Mouse (Mus musculus) G1E (cell line): ENCODE measurements at regions not wholly inside any gene's neighbourhood (a gene's known extent, or its start where the extent isn't known, plus 50 kb on each side); places are given as distances from the start of the nearest gene placed in this dataset.

Experiments
- CTCF ChIP-seq: IDR thresholded peaks from 2 replicates; pipeline ENCODE4 v1.5.1; 2012; ENCODE audit warnings: low read depth, low read length, inconsistent platforms, mixed read lengths
- GATA1 ChIP-seq: IDR thresholded peaks from 2 replicates; pipeline ENCODE4 v1.6.1; 2012; ENCODE audit warnings: borderline replicate concordance, low read length, inconsistent platforms, mixed read lengths

GRCm38 (mm10) chr1:51624551-51624950, 146.3 kb upstream of the Nabp1 start:
- TF ChIP-seq CTCF (no peak), GATA1 (no peak)
